Mouse (Mus musculus): ENCODE measurements around the gene Gm44511.

- TF ChIP-seq CTCF (IDR thresholded peaks at IDR 0.05; ENCODE audit: borderline replicate concordance, control insufficient read depth, extremely low read depth, insufficient read depth, low read length, poor library complexity) (no peak), POLR2A (IDR thresholded peaks at IDR 0.05; ENCODE audit: control insufficient read depth, extremely low read depth, insufficient read depth, low read length, poor library complexity) (no peak)
Measured at GRCm38 (mm10) chr6:128789115-128789514, 37.0 kb downstream of the Gm44511 start, which contains the start of gene Klrb1c.
